21 mouse cellular contexts compared by ENCODE assay signal in the genomic region with DNA sequence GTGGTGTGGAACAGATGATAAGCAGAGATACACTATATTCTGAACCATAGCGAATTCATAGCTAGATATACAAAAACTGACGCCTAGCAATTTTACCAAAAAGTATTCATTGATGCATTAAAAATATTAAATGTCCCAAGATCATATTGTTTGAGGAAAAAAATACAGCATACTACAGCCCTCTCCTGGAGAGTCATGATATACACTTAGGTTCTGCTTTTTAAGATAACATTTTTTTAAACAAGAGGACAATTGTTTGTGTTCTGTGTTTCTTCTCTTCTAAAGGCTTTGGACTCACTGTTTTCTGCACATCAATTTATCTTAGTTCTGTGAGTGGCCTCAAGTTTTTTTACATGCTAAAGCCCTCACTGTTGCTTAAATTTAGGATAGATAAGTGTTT.
DNase-seq lines count a peak whose midpoint lies in the region; ATAC-seq and TF ChIP-seq lines count a peak whose summit lies in the region.
"Had no signal": no experiment of that assay in that cellular context is flagged by ENCODE, and none has a peak within 500 bp of the region (broad histone marks: within the 10 kb centered on the region; RNA-seq: fewer than 3 reads in every experiment).

No protein-coding gene starts in this region.

- ATAC-seq in megakaryocyte, adult 5-6 weeks (ENCODE audit: poor library complexity, severe bottlenecking) = peak; percentile 72; the same call in 1 of the 2 replicates
- ATAC-seq: hindbrain, embryonic 16.5 days had no signal

- no peaks in the 10 kb centered on the region for H3K9me3 ChIP-seq in embryonic facial prominence, embryonic 10.5 days
- H3K9me3 ChIP-seq: embryonic facial prominence, embryonic 13.5 days; limb, embryonic 15.5 days; liver, embryonic 15.5 days had no signal

- no peak overlapping the region for H3K4me3 ChIP-seq in layer of hippocampus, adult 2 months
- no peak overlapping the region for H3K4me3 ChIP-seq in embryonic facial prominence, embryonic 10.5 days
- H3K4me3 ChIP-seq: embryonic facial prominence, embryonic 13.5 days; heart, adult 2 months; limb, embryonic 15.5 days; liver, embryonic 15.5 days had no signal

- H3K27ac ChIP-seq in layer of hippocampus, adult 2 months = no peak overlapping the region
- no peak overlapping the region for H3K27ac ChIP-seq in embryonic facial prominence, embryonic 10.5 days (replicated peaks)
- H3K27ac ChIP-seq: embryonic facial prominence, embryonic 13.5 days; heart, adult 2 months; limb, embryonic 15.5 days; liver, embryonic 15.5 days had no signal

- H3K36me3 ChIP-seq in embryonic facial prominence, embryonic 10.5 days (replicated peaks) = no peaks in the 10 kb centered on the region
- H3K36me3 ChIP-seq: embryonic facial prominence, embryonic 13.5 days; limb, embryonic 15.5 days; liver, embryonic 15.5 days had no signal

- peak; percentile 72 for TF ChIP-seq CTCF in layer of hippocampus, adult 2 months (conservative IDR thresholded peaks at IDR 0.05)

- WGBS in embryonic facial prominence, embryonic 10.5 days = 82% methylated on average over 2 of the region's 2 CpGs

- no peak for DNase-seq in layer of hippocampus, adult 2 months (ENCODE audit: low spot score in 2 of 2)
- no peak for DNase-seq in layer of hippocampus, postnatal 14 days (ENCODE audit: low spot score in 2 of 2)
- peak; percentile 72 for DNase-seq in 416B (ENCODE audit: low read depth)
- DNase-seq in NIH3T3 (ENCODE audit: low read depth) = peak; percentile 78
- DNase-seq in embryonic facial prominence, embryonic 10.5 days (ENCODE audit: low spot score) = no peak
- no peak for DNase-seq in c-Kit-positive CD71-positive TER-119-positive erythroid progenitor cells, embryonic 14.5 days (ENCODE audit: low spot score)
- no peak for DNase-seq in layer of hippocampus, postnatal 36 days
- DNase-seq: cerebellum, adult 9-10 months; gastrocnemius, postnatal 10 days; heart, adult 2 months; heart, postnatal 4 days; kidney, adult 11 months; kidney, postnatal 10 days; lung, postnatal 10 days; right cerebral cortex, adult 18-20 months; thymus, postnatal 14 days had no signal

- no peaks in the 10 kb centered on the region for H3K4me1 ChIP-seq in embryonic facial prominence, embryonic 10.5 days
- H3K4me1 ChIP-seq: embryonic facial prominence, embryonic 13.5 days; limb, embryonic 15.5 days; liver, embryonic 15.5 days had no signal

- no peaks in the 10 kb centered on the region for H3K27me3 ChIP-seq in embryonic facial prominence, embryonic 10.5 days (replicated peaks; ENCODE audit: low read depth, poor library complexity, severe bottlenecking)
- H3K27me3 ChIP-seq: embryonic facial prominence, embryonic 13.5 days; limb, embryonic 15.5 days; liver, embryonic 15.5 days had no signal

Comparison
In these comparisons a context has a peak if more than half of its experiments do, and no peak if none do; other contexts are left out.
1. DNase-seq: peak in 416B (single experiment) and NIH3T3 (single experiment); none in layer of hippocampus, adult 2 months (0 of 2), layer of hippocampus, postnatal 14 days (0 of 2), embryonic facial prominence, embryonic 10.5 days (single experiment), c-Kit-positive CD71-positive TER-119-positive erythroid progenitor cells, embryonic 14.5 days (single experiment) and layer of hippocampus, postnatal 36 days (0 of 2).